Comparison of ENCODE assay signal across 9 mouse cellular contexts in the genomic region with DNA sequence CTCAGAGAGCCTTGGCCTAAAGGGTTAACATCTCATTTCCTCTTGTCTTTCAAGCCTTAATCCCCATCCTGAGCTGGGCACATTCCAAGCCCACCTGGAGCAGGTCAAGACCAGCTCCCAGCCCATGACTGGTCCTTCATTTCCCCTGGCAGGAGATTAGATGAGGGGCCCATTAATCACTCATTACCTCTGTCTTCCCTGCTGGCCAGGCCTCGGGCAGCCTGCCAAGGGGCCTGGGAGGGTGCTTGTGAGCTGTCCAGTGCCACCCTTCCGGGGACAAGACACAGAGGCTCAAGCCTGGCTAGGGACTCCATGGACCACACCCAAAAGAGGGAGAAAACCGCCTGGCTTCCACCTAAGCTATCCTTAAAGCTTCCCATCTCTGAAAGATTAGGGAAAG. TPM values are rescaled to one million over a fixed set of nuclear protein-coding genes. Genes with fewer than 3 reads are reported as not detected.
A peak's percentile ranks its signal among the peaks of the same experiment; 100 is the strongest.
DNase-seq lines count a peak whose midpoint lies in the region; ATAC-seq lines count a peak whose summit lies in the region.
"Had no signal": no experiment of that assay in that cellular context is flagged by ENCODE, and none has a peak within 500 bp of the region (broad histone marks: within the 10 kb centered on the region; RNA-seq: fewer than 3 reads in every experiment).

No protein-coding gene starts in this region.

- peak overlapping the region; percentile 54; the same call in 1 of the 2 replicates for H3K27ac ChIP-seq in hindbrain, embryonic 14.5 days
- no peak overlapping the region for H3K27ac ChIP-seq in hindbrain, embryonic 12.5 days
- H3K27ac ChIP-seq in liver, embryonic 12.5 days: no peak overlapping the region
- H3K27ac ChIP-seq: liver, embryonic 15.5 days had no signal

- no peaks in the 10 kb centered on the region for H3K9me3 ChIP-seq in hindbrain, embryonic 14.5 days (ENCODE audit: control insufficient read depth, low read length)
- no peaks in the 10 kb centered on the region for H3K9me3 ChIP-seq in hindbrain, embryonic 12.5 days (replicated peaks)
- no peaks in the 10 kb centered on the region for H3K9me3 ChIP-seq in liver, embryonic 12.5 days (replicated peaks)
- H3K9me3 ChIP-seq: liver, embryonic 15.5 days had no signal

- no peaks in the 10 kb centered on the region for H3K36me3 ChIP-seq in hindbrain, embryonic 14.5 days (replicated peaks; ENCODE audit: control insufficient read depth, insufficient read depth)
- H3K36me3 ChIP-seq in hindbrain, embryonic 12.5 days: no peaks in the 10 kb centered on the region
- no peaks in the 10 kb centered on the region for H3K36me3 ChIP-seq in liver, embryonic 12.5 days
- H3K36me3 ChIP-seq: liver, embryonic 15.5 days had no signal

- 25% methylated on average over 3 of the region's 3 CpGs for WGBS in hindbrain, embryonic 14.5 days
- WGBS in hindbrain, embryonic 12.5 days: 21% methylated on average over 3 of the region's 3 CpGs
- 43% methylated on average over 3 of the region's 3 CpGs for WGBS in liver, embryonic 12.5 days (ENCODE audit: insufficient replicate concordance)

- H3K27me3 ChIP-seq in hindbrain, embryonic 14.5 days (ENCODE audit: control insufficient read depth, insufficient read depth, low read length): peaks cover 49% of the 10 kb centered on the region
- H3K27me3 ChIP-seq in hindbrain, embryonic 12.5 days: peaks cover 61% of the 10 kb centered on the region
- peaks cover 43% of the 10 kb centered on the region for H3K27me3 ChIP-seq in liver, embryonic 12.5 days (replicated peaks)

- no peak for ATAC-seq in hindbrain, embryonic 14.5 days (ENCODE audit: low FRiP score)
- ATAC-seq in hindbrain, embryonic 12.5 days (ENCODE audit: low FRiP score): no peak
- no peak for ATAC-seq in liver, embryonic 12.5 days

- no peak overlapping the region for H3K4me3 ChIP-seq in hindbrain, embryonic 14.5 days (replicated peaks; ENCODE audit: low read length)
- no peak overlapping the region for H3K4me3 ChIP-seq in hindbrain, embryonic 12.5 days
- no peak overlapping the region for H3K4me3 ChIP-seq in liver, embryonic 12.5 days
- H3K4me3 ChIP-seq: liver, embryonic 15.5 days had no signal

- no peak overlapping the region for H3K9ac ChIP-seq in hindbrain, embryonic 14.5 days
- H3K9ac ChIP-seq in hindbrain, embryonic 12.5 days: no peak overlapping the region
- H3K9ac ChIP-seq in liver, embryonic 12.5 days: no peak overlapping the region
- H3K9ac ChIP-seq: liver, embryonic 15.5 days had no signal

- DNase-seq in hindbrain, embryonic 14.5 days (ENCODE audit: low spot score): no peak
- peak; percentile 72 for DNase-seq in adrenal gland, postnatal 10 days
- DNase-seq in kidney, adult 11 months: peak; percentile 51
- peak; percentile 45 to 68 for DNase-seq in lung, postnatal 4 days
- no peak for DNase-seq in right cerebral cortex, postnatal 14 days
- DNase-seq in urinary bladder, adult 18-20 months (ENCODE audit: low spot score in 2 of 2): no peak

- no peak overlapping the region for H3K4me2 ChIP-seq in hindbrain, embryonic 14.5 days (replicated peaks)
- no peak overlapping the region for H3K4me2 ChIP-seq in hindbrain, embryonic 12.5 days (replicated peaks)
- H3K4me2 ChIP-seq in liver, embryonic 12.5 days: no peak overlapping the region
- H3K4me2 ChIP-seq: liver, embryonic 15.5 days had no signal

- H3K4me1 ChIP-seq in hindbrain, embryonic 14.5 days (replicated peaks; ENCODE audit: control insufficient read depth, insufficient read depth, low read length): peaks cover 41% of the 10 kb centered on the region
- H3K4me1 ChIP-seq in hindbrain, embryonic 12.5 days: peaks cover 54% of the 10 kb centered on the region
- H3K4me1 ChIP-seq in liver, embryonic 12.5 days: peaks cover 30% of the 10 kb centered on the region
- H3K4me1 ChIP-seq: liver, embryonic 15.5 days had no signal

RNA-seq across cellular contexts. Expression of gene Thsd4, which starts 3.6 kb away (rescaled TPM):
- polyA plus RNA-seq in hindbrain, embryonic 14.5 days (2014; fragmentation: Nextera tagmentation; extraction: Ambion mirVana): 4.1 and 6.4 TPM in 2 replicates
- 9.3 and 11.6 TPM in 2 replicates for polyA plus RNA-seq in hindbrain, embryonic 12.5 days (2016; fragmentation: Nextera tagmentation; extraction: Ambion mirVana)
- 10 to 100 TPM; 10.1 to 10.6 TPM for total RNA-seq in adrenal gland, postnatal 10 days (2021)
- polyA plus RNA-seq in liver, embryonic 12.5 days (2016; fragmentation: Nextera tagmentation; extraction: Ambion mirVana): 3.3 and 3.7 TPM in 2 replicates

Comparison
In these comparisons a context has a peak if more than half of its experiments do, and no peak if none do; other contexts are left out.
1. DNase-seq: peak in adrenal gland, postnatal 10 days (single experiment), kidney, adult 11 months (single experiment) and lung, postnatal 4 days (2 of 2); none in hindbrain, embryonic 14.5 days (single experiment), right cerebral cortex, postnatal 14 days (single experiment) and urinary bladder, adult 18-20 months (0 of 2).